Mouse (Mus musculus) MEL (cell line): ENCODE measurements at regions not wholly inside any gene's neighbourhood (a gene's known extent, or its start where the extent isn't known, plus 50 kb on each side); places are given as distances from the start of the nearest gene placed in this dataset.

ENCODE experiments used
- DNase-seq: peaks from one replicate; pipeline ENCODE4 v3.0.0; 2011; ENCODE audit warnings: low read depth, low spot score
- H3K27ac ChIP-seq: 2 replicates; pipeline ENCODE4 v1.5.1; 2012; ENCODE audit warnings: low read depth, mild to moderate bottlenecking, control low read depth, low read length, moderate library complexity; ENCODE audit not compliant: control insufficient read depth
- H3K27me3 ChIP-seq, 2 experiments: fragments of 150-350 bp in 1 of 2; sonication (generic) in 1 of 2; 2 replicates each; pipeline ENCODE4 v1.6.1; 2012; ENCODE audit warnings: low read length in 2 of 2, mild to moderate bottlenecking in 2 of 2, improper control_type of control experiment in 1 of 2, moderate library complexity in 1 of 2; ENCODE audit not compliant: insufficient read depth in 2 of 2, control insufficient read depth in 1 of 2
- H3K36me3 ChIP-seq, 2 experiments: 2 replicates each; pipeline ENCODE4 v1.6.1; 2012 to 2014; ENCODE audit warnings: low read length in 2 of 2, improper control_type of control experiment in 1 of 2, inconsistent platforms in 1 of 2, mild to moderate bottlenecking in 1 of 2; ENCODE audit not compliant: insufficient read depth in 2 of 2, control insufficient read depth in 1 of 2
- H3K4me1 ChIP-seq, 2 experiments: fragments of 150-350 bp in 1 of 2; sonication (generic) in 1 of 2; 2 replicates each; pipeline ENCODE4 v1.6.1; 2012; ENCODE audit warnings: low read length in 2 of 2, improper control_type of control experiment in 1 of 2, mild to moderate bottlenecking in 1 of 2; ENCODE audit not compliant: insufficient read depth in 2 of 2, control insufficient read depth in 1 of 2
- H3K4me3 ChIP-seq, 2 experiments: fragments of 150-350 bp in 1 of 2; sonication (generic) in 1 of 2; 2 replicates each; pipeline ENCODE4 v1.5.1; 2012; ENCODE audit warnings: low read depth in 2 of 2, low read length in 2 of 2, mild to moderate bottlenecking in 2 of 2, moderate library complexity in 2 of 2, control low read depth in 1 of 2, improper control_type of control experiment in 1 of 2; ENCODE audit not compliant: control insufficient read depth in 1 of 2, insufficient read depth in 1 of 2
- H3K79me2 ChIP-seq: 2 replicates; pipeline ENCODE4 v1.6.1; 2012; ENCODE audit warnings: mild to moderate bottlenecking, low read length, moderate library complexity; ENCODE audit not compliant: control insufficient read depth, poor library complexity, insufficient read depth
- H3K9ac ChIP-seq: 2 replicates; pipeline ENCODE4 v1.6.1; 2012; ENCODE audit warnings: low read depth, mild to moderate bottlenecking, control low read depth, low read length, moderate library complexity; ENCODE audit not compliant: control insufficient read depth, poor library complexity, severe bottlenecking
- H3K9me3 ChIP-seq: fragments of 150-350 bp; sonication (generic); replicated peaks from 2 replicates; pipeline ENCODE4 v1.6.1; 2012; ENCODE audit warnings: mild to moderate bottlenecking, low read length, improper control_type of control experiment, moderate library complexity; ENCODE audit not compliant: insufficient read depth
- CHD1 ChIP-seq: IDR thresholded peaks from 2 replicates; pipeline ENCODE4 v1.6.1; 2012; ENCODE audit warnings: low read depth, mild to moderate bottlenecking, inconsistent platforms, low read length, improper control_type of control experiment
- CHD2 ChIP-seq: IDR thresholded peaks from 2 replicates; pipeline ENCODE4 v1.6.1; 2011; ENCODE audit warnings: low read length, improper control_type of control experiment
- CTCF ChIP-seq, 3 experiments: IDR thresholded peaks in 2 of 3; conservative IDR thresholded peaks in 1 of 3; 2 replicates each; pipeline ENCODE4 v1.5.1; 2011 to 2012; ENCODE audit warnings: low read length in 3 of 3, low read depth in 2 of 3, mild to moderate bottlenecking in 2 of 3, improper control_type of control experiment in 1 of 3, inconsistent platforms in 1 of 3, mixed read lengths in 1 of 3, moderate library complexity in 1 of 3; ENCODE audit not compliant: control insufficient read depth in 1 of 3, insufficient read depth in 1 of 3, poor library complexity in 1 of 3, severe bottlenecking in 1 of 3
- ELF1 ChIP-seq: IDR thresholded peaks from 2 replicates; pipeline ENCODE4 v1.6.1; 2014; ENCODE audit warnings: low read depth, mild to moderate bottlenecking, inconsistent platforms, low read length, improper control_type of control experiment, moderate library complexity
- EP300 ChIP-seq, 2 experiments: IDR thresholded peaks; 2 replicates each; pipeline ENCODE4 v1.6.1; 2011; ENCODE audit warnings: improper control_type of control experiment in 2 of 2, low read length in 2 of 2, low read depth in 1 of 2, mild to moderate bottlenecking in 1 of 2
- ETS1 ChIP-seq: IDR thresholded peaks from 2 replicates; pipeline ENCODE4 v1.6.1; 2012; ENCODE audit warnings: low read depth, mild to moderate bottlenecking, inconsistent platforms, low read length, improper control_type of control experiment, moderate library complexity
- GABPA ChIP-seq: IDR thresholded peaks from 2 replicates; pipeline ENCODE4 v1.6.1; 2012; ENCODE audit warnings: low read depth, mild to moderate bottlenecking, inconsistent platforms, low read length, improper control_type of control experiment, moderate library complexity
- JUND ChIP-seq: IDR thresholded peaks from 2 replicates; pipeline ENCODE4 v1.6.1; 2011; ENCODE audit warnings: low read depth, mild to moderate bottlenecking, improper control_type of control experiment, low read length
- MAFK ChIP-seq: IDR thresholded peaks from 2 replicates; pipeline ENCODE4 v1.6.1; 2011; ENCODE audit warnings: low read depth, mild to moderate bottlenecking, low read length, improper control_type of control experiment, borderline replicate concordance
- MXI1 ChIP-seq: IDR thresholded peaks from 2 replicates; pipeline ENCODE4 v1.6.1; 2011; ENCODE audit warnings: mild to moderate bottlenecking, low read depth, low read length, improper control_type of control experiment
- MYB ChIP-seq: IDR thresholded peaks from 2 replicates; pipeline ENCODE4 v1.6.1; 2011; ENCODE audit warnings: mild to moderate bottlenecking, low read depth, low read length, improper control_type of control experiment
- MYC ChIP-seq: IDR thresholded peaks from 2 replicates; pipeline ENCODE4 v1.6.1; 2011; ENCODE audit warnings: low read depth, mild to moderate bottlenecking, low read length, improper control_type of control experiment, moderate library complexity
- POLR2A ChIP-seq, 2 experiments: IDR thresholded peaks; 2 replicates each; pipeline ENCODE4 v1.6.1; 2011 to 2012; ENCODE audit warnings: low read length in 2 of 2, mild to moderate bottlenecking in 2 of 2, control low read depth in 1 of 2, improper control_type of control experiment in 1 of 2, low read depth in 1 of 2, moderate library complexity in 1 of 2; ENCODE audit not compliant: control insufficient read depth in 1 of 2, insufficient read depth in 1 of 2, poor library complexity in 1 of 2
- POLR2AphosphoS2 ChIP-seq: IDR thresholded peaks from 2 replicates; pipeline ENCODE4 v1.6.1; 2011; ENCODE audit warnings: low read length, improper control_type of control experiment
- SIN3A ChIP-seq: IDR thresholded peaks from 2 replicates; pipeline ENCODE4 v1.6.1; 2012; ENCODE audit warnings: low read length, improper control_type of control experiment, inconsistent platforms
- SMC3 ChIP-seq: IDR thresholded peaks from 2 replicates; pipeline ENCODE4 v1.6.1; 2011; ENCODE audit warnings: low read depth, low read length, improper control_type of control experiment
- TBP ChIP-seq: IDR thresholded peaks from 2 replicates; pipeline ENCODE4 v1.8.0; 2011; ENCODE audit warnings: low read depth, low read length, improper control_type of control experiment
- TCF12 ChIP-seq: IDR thresholded peaks from 2 replicates; pipeline ENCODE4 v1.6.1; 2014; ENCODE audit warnings: low read depth, mild to moderate bottlenecking, inconsistent platforms, low read length, improper control_type of control experiment, moderate library complexity
- UBTF ChIP-seq: IDR thresholded peaks from 2 replicates; pipeline ENCODE4 v1.6.1; 2012; ENCODE audit warnings: low read depth, mild to moderate bottlenecking, inconsistent platforms, low read length, improper control_type of control experiment, moderate library complexity, borderline replicate concordance; ENCODE audit not compliant: insufficient read depth
- USF1 ChIP-seq: IDR thresholded peaks from 2 replicates; pipeline ENCODE4 v1.6.1; 2014; ENCODE audit warnings: low read depth, mild to moderate bottlenecking, inconsistent platforms, low read length, improper control_type of control experiment, moderate library complexity
- USF2 ChIP-seq, 2 experiments: IDR thresholded peaks; 2 replicates each; pipeline ENCODE4 v1.6.1; 2011 to 2012; ENCODE audit warnings: improper control_type of control experiment in 2 of 2, low read length in 2 of 2, borderline replicate concordance in 1 of 2, inconsistent platforms in 1 of 2, low read depth in 1 of 2, mild to moderate bottlenecking in 1 of 2; ENCODE audit not compliant: insufficient read depth in 1 of 2
- ZC3H11A ChIP-seq: IDR thresholded peaks from 2 replicates; pipeline ENCODE4 v1.6.1; 2012; ENCODE audit warnings: low read depth, mild to moderate bottlenecking, inconsistent platforms, low read length, improper control_type of control experiment
- ZNF384 ChIP-seq: IDR thresholded peaks from 2 replicates; pipeline ENCODE4 v1.6.1; 2012; ENCODE audit warnings: low read depth, mild to moderate bottlenecking, inconsistent platforms, low read length, improper control_type of control experiment

DNA sequence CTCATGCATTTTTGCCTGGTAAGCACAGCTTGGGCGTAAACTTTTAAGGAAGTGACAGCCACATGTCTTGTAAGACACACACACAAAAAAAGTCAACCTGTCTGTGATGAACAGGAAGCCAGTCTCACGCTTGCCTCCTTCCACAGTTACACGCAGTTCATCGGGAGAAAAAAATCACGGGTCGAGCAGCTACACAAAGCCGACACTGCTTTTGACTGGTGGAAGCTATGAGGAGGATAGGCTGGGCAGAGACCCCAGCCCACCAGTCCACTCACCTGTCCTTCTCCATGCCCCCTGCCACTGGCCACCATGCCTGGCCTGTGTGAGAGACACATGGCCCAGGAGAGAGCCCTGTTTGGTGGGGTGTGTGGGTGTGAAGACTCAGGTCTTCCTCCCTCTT is 119.2 kb downstream of the Ets2 start:
- no peak overlapping the region for H3K9ac ChIP-seq
- no peaks in the 10 kb centered on the region for H3K79me2 ChIP-seq
- DNase-seq = no peak
- no peaks in the 10 kb centered on the region for H3K9me3 ChIP-seq
- H3K4me1 ChIP-seq = peaks cover 2 to 14% of the 10 kb centered on the region in 2 experiments; a peak in 3 of 4 replicates
- H3K36me3 ChIP-seq = peaks cover 0 to 12% of the 10 kb centered on the region in 2 experiments; a peak in 2 of 4 replicates
- H3K27me3 ChIP-seq = no peaks in the 10 kb centered on the region
- no peak overlapping the region for H3K4me3 ChIP-seq
- TF ChIP-seq MAFK = no peak
- TF ChIP-seq USF2 (IDR thresholded peaks at IDR 0.05; ENCODE audit: borderline replicate concordance in 1 of 2, insufficient read depth in 1 of 2, low read depth in 1 of 2, low read length in 2 of 2) = no peak
- TF ChIP-seq USF1 = no peak
- TF ChIP-seq ZC3H11A = no peak
- no peak for TF ChIP-seq SIN3A
- no peak for TF ChIP-seq CHD2
- no peak for TF ChIP-seq POLR2AphosphoS2
- TF ChIP-seq, all 39 proteins: peak for 0
- no peak overlapping the region for H3K27ac ChIP-seq

DNA sequence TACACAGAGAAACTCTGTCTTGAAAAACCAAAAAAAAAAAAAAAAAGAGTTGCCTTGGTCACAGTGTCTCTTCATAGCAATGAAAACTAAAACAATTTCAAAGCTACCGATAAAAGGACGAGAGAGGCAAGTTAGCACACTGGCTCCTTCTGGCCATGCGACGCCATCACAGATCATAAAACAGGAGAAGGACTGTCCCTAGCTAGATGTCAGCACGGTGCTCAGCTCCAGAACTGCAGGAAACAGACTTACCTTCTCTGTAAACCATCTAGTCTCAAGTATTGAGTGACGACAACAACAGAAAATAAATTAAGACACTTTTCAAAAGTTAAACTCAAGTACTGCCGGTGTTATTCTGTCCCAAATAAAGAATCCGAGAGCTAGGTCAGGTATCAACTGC is 118.7 kb downstream of the Ets2 start:
- Histone ChIP-seq H3K4me3 (no peak overlapping the region), H3K27me3 (no peaks in the 10 kb centered on the region), H3K79me2 (no peaks in the 10 kb centered on the region), H3K27ac (no peak overlapping the region), H3K9me3 (no peaks in the 10 kb centered on the region), H3K36me3 (peaks cover 0 to 7% of the 10 kb centered on the region in 2 experiments; a peak in 2 of 4 replicates), H3K9ac (no peak overlapping the region), H3K4me1 (peaks cover 2 to 10% of the 10 kb centered on the region in 2 experiments; a peak in 3 of 4 replicates)
- TF ChIP-seq POLR2A (IDR thresholded peaks at IDR 0.05; ENCODE audit: control insufficient read depth in 1 of 2, insufficient read depth in 1 of 2, low read depth in 1 of 2, low read length in 2 of 2, poor library complexity in 1 of 2) = no peak
- TF ChIP-seq SIN3A = no peak
- no peak for TF ChIP-seq USF1
- no peak for TF ChIP-seq JUND
- no peak for TF ChIP-seq ELF1
- TF ChIP-seq SMC3 = no peak
- no peak for TF ChIP-seq MXI1
- no peak for TF ChIP-seq MYB
- no peak for TF ChIP-seq GABPA
- no peak for TF ChIP-seq CHD2
- TF ChIP-seq CHD1 = no peak
- TF ChIP-seq UBTF = no peak
- TF ChIP-seq CTCF (IDR thresholded peaks at IDR 0.05 in 2 of 3, conservative IDR thresholded peaks at IDR 0.05 in 1 of 3; ENCODE audit: control insufficient read depth in 1 of 3, insufficient read depth in 1 of 3, low read depth in 2 of 3, low read length in 3 of 3, poor library complexity in 1 of 3, severe bottlenecking in 1 of 3) = no peak
- no peak for TF ChIP-seq MYC
- no peak for TF ChIP-seq ZNF384
- no peak for TF ChIP-seq ETS1
- TF ChIP-seq TBP = no peak
- TF ChIP-seq TCF12 = no peak
- no peak for TF ChIP-seq EP300 (IDR thresholded peaks at IDR 0.05; ENCODE audit: low read depth in 1 of 2, low read length in 2 of 2)
- TF ChIP-seq POLR2AphosphoS2 = no peak
- no peak for DNase-seq
